Mouse (Mus musculus): ENCODE results near the gene Foxn1. TPM values are rescaled to one million over a fixed set of nuclear protein-coding genes. Genes with fewer than 3 reads are reported as not detected.

Gene Foxn1
- polyA plus RNA-seq, 1 experiment from 2014 or later: 1.6 TPM

DNA sequence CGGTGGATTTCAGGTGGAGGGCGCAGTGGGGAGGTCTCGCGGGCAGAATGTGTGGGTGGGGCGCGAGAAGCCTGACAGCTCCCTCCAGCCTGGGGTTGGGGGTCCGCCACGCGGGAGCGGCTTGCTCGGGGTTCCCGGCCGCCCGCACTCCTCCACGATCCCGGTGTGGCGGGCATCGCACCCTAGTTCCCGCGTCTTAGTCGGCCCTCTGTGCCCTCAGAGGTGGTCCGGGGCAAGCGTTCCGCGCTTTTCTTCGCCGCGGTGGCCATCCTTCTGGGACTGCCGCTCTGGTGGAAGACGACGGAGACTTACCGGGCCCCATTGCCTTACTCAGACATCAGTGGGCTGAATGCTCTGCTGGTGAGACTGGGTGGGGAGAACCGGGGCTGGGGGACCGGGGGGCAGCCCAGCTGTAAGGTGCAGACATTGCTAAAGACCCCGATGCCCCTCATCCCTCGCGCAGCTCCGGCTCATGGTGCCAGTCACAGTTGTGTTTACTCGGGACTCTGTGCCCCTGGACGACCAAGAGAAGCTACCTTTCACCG is 57.8 kb downstream of the Foxn1 start:
- Histone ChIP-seq H3K27ac (replicated peaks; ENCODE audit: low read depth, low read length) (peak overlapping the region; percentile 71; the same call in 1 of the 2 replicates), H3K27me3 (replicated peaks; ENCODE audit: control insufficient read depth, insufficient read depth, low read length) (no peaks in the 10 kb centered on the region), H3K4me3 (ENCODE audit: low read depth, low read length) (peak overlapping the region; percentile 70), H3K4me2 (ENCODE audit: low read depth, low read length) (peak overlapping the region; percentile 86), H3K36me3 (ENCODE audit: control insufficient read depth, insufficient read depth, low read length) (0 out of 2 replicates have a peak, but pooled peaks cover 9% of the 10 kb centered on the region), H3K9ac (ENCODE audit: low read depth, low read length) (peak overlapping the region; percentile 77), H3K4me1 (ENCODE audit: control insufficient read depth, insufficient read depth, low read length) (0 out of 2 replicates have a peak, but pooled peaks cover 4% of the 10 kb centered on the region), H3K9me3 (ENCODE audit: control insufficient read depth, low read length) (no peaks in the 10 kb centered on the region)
- no peak for DNase-seq (ENCODE audit: low spot score)
- WGBS: 3% methylated on average over 24 of the region's 41 CpGs
- peak; percentile 75 for ATAC-seq (ENCODE audit: low read depth)

DNA sequence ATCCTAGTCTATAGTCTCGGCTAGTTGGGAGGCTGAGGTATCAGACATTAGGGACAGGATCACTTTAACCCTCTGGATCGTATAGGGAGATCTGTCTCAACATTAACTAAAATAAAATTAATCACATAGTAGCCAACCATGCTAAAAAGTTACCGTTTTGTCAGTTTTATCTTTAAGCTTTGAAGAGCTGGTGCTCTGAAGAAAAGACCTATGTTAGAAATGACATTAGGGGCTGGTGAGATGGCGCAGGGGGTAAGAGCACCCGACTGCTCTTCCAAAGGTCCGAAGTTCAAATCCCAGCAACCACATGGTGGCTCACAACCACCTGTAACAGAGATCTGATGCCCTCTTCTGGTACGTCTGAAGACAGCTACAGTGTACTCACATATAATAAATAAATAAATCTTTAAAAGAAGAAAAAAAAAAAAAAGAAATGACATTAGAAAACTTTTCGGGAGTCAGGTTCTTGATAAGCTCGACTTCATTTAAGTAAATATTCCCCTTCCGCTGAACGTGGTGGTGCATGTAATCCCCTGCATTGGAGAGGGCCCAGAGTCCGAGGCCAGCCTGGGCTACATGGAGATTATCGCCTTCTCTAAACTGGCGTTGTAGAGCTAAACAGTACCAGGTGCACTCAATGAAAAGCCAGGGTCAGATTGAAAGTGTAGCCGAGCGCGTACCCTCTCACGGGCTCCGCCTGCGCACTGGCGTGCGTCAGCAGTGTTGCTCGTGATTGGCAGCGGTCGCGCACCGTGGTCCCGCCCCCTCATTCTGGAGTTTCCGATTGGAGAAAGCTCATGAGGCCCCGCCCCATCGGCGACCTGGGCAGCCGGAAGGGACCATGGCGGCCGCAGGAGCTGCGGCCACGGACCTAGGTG is 58.5 kb downstream of the Foxn1 start, which contains the start of gene Pigs:
TSS of gene Pigs (plus strand) at position 782 of the 878 bp plus-strand sequence.
- ATAC-seq (ENCODE audit: low read depth) (peak; percentile 98), DNase-seq (ENCODE audit: low spot score) (peak; percentile 97)
- Histone ChIP-seq H3K9me3 (ENCODE audit: control insufficient read depth, low read length) (no peaks in the 10 kb centered on the region), H3K27me3 (replicated peaks; ENCODE audit: control insufficient read depth, insufficient read depth, low read length) (no peaks in the 10 kb centered on the region), H3K27ac (replicated peaks; ENCODE audit: low read depth, low read length) (peak within 1 kb of the TSS; percentile 71; the same call in 1 of the 2 replicates), H3K4me3 (ENCODE audit: low read depth, low read length) (peak within 1 kb of the TSS; percentile 70), H3K4me1 (ENCODE audit: control insufficient read depth, insufficient read depth, low read length) (peaks cover 11% of the 10 kb centered on the region), H3K9ac (ENCODE audit: low read depth, low read length) (peak within 1 kb of the TSS; percentile 77), H3K4me2 (ENCODE audit: low read depth, low read length) (peak within 1 kb of the TSS; percentile 86), H3K36me3 (ENCODE audit: control insufficient read depth, insufficient read depth, low read length) (0 out of 2 replicates have a peak, but pooled peaks cover 4% of the 10 kb centered on the region)
- 13% methylated on average over 37 of the region's 37 CpGs for WGBS

DNA sequence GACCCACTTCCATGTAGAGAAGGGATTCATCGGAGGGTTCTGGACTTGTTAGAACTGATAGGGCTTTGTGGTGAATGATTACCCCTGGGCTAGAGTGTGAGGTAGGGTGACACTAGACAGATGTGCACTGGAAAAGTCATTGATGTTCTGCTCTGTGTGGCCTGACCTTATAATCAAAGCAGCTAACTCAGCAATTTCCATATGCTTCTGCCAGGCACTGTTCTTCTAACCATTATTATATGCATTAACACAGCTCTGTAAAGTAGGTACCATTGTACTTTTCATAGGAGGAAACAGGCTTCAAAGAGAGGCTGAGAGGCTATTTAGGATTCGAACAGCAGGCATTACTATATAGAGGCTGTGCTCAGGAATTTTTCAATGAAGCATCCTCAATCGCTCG is 59.1 kb downstream of the Foxn1 start:
- Histone ChIP-seq H3K36me3 (ENCODE audit: control insufficient read depth, insufficient read depth, low read length) (no peaks in the 10 kb centered on the region), H3K9ac (ENCODE audit: low read depth, low read length) (no peak overlapping the region), H3K27ac (replicated peaks; ENCODE audit: low read depth, low read length) (no peak overlapping the region), H3K4me1 (ENCODE audit: control insufficient read depth, insufficient read depth, low read length) (peaks cover 15% of the 10 kb centered on the region), H3K9me3 (ENCODE audit: control insufficient read depth, low read length) (no peaks in the 10 kb centered on the region), H3K27me3 (replicated peaks; ENCODE audit: control insufficient read depth, insufficient read depth, low read length) (no peaks in the 10 kb centered on the region), H3K4me3 (ENCODE audit: low read depth, low read length) (no peak overlapping the region), H3K4me2 (ENCODE audit: low read depth, low read length) (no peak overlapping the region)
- ATAC-seq (ENCODE audit: low read depth): no peak
- 92% methylated on average over 4 of the region's 4 CpGs for WGBS
- DNase-seq (ENCODE audit: low spot score): no peak

DNA sequence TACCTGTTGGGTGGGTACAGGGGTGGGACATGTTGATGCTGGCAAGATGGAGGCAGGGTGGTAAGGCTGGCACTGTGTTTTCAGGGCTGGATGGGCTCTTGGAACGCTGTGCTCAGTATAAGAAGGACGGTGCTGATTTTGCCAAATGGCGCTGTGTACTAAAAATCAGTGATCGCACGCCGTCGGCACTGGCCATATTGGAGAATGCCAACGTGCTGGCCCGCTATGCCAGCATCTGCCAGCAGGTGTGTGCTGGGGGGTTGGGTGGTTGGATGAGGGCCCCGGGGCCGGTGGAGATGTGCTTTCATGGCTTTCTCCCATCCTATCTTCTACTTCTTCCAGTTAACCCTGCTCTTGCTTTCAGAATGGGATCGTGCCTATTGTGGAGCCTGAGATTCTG is 61.4 kb downstream of the Foxn1 start:
- 95% methylated on average over 12 of the region's 12 CpGs for whole genome bisulfite sequencing
- DNase-seq (ENCODE audit: low spot score) (no peak), ATAC-seq (ENCODE audit: low read depth) (no peak)
- H3K36me3 ChIP-seq (ENCODE audit: control insufficient read depth, insufficient read depth, low read length): peaks cover 16% of the 10 kb centered on the region
- H3K4me2 ChIP-seq (ENCODE audit: low read depth, low read length): no peak overlapping the region
- H3K27me3 ChIP-seq (replicated peaks; ENCODE audit: control insufficient read depth, insufficient read depth, low read length): no peaks in the 10 kb centered on the region
- no peaks in the 10 kb centered on the region for H3K9me3 ChIP-seq (ENCODE audit: control insufficient read depth, low read length)
- no peak overlapping the region for H3K27ac ChIP-seq (replicated peaks; ENCODE audit: low read depth, low read length)
- H3K4me3 ChIP-seq (ENCODE audit: low read depth, low read length): no peak overlapping the region
- no peak overlapping the region for H3K9ac ChIP-seq (ENCODE audit: low read depth, low read length)
- peaks cover 15% of the 10 kb centered on the region for H3K4me1 ChIP-seq (ENCODE audit: control insufficient read depth, insufficient read depth, low read length)

DNA sequence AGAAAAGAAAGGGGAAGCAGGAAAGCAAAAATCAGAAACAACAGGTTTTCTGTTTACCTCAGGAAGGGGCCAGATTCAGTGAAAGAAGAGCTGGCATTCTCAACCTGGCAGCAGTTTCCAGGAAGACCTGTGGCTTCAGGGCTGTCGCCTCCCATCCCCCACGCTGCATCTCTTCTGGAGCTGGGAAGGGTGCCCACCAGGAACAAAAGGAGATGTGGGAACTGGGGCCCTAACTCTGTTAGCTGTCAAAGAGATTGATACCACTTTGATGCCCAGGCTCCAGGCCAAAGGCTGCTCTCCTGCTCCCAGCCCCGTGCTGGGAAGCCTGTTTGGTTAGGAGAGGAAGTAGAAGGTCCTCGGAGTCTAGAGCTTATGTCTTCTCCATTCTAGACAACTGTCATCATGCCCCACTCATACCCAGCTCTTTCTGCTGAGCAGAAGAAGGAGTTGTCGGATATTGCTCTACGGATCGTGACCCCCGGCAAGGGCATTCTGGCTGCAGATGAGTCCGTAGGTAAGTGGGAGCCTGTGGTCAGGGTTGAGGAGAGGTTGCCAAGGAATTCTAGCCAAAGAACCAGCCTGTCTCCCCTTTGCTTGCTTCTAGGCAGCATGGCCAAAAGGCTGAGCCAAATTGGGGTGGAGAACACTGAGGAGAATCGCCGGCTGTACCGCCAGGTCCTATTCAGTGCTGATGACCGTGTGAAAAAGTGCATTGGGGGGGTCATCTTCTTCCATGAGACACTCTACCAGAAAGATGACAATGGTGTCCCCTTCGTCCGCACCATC is 62.2 kb downstream of the Foxn1 start:
- no peak for ATAC-seq (ENCODE audit: low read depth)
- no peak overlapping the region for H3K4me3 ChIP-seq (ENCODE audit: low read depth, low read length)
- no peaks in the 10 kb centered on the region for H3K9me3 ChIP-seq (ENCODE audit: control insufficient read depth, low read length)
- peaks cover 14% of the 10 kb centered on the region for H3K4me1 ChIP-seq (ENCODE audit: control insufficient read depth, insufficient read depth, low read length)
- 0 out of 2 replicates have a peak overlapping the region, but pooled peaks have one; percentile 49 for H3K4me2 ChIP-seq (ENCODE audit: low read depth, low read length)
- peaks cover 22% of the 10 kb centered on the region for H3K36me3 ChIP-seq (ENCODE audit: control insufficient read depth, insufficient read depth, low read length)
- peak; percentile 30 for DNase-seq (ENCODE audit: low spot score)
- H3K9ac ChIP-seq (ENCODE audit: low read depth, low read length): no peak overlapping the region
- WGBS: 89% methylated on average over 15 of the region's 15 CpGs
- no peaks in the 10 kb centered on the region for H3K27me3 ChIP-seq (replicated peaks; ENCODE audit: control insufficient read depth, insufficient read depth, low read length)
- H3K27ac ChIP-seq (replicated peaks; ENCODE audit: low read depth, low read length): no peak overlapping the region

- H3K36me3 ChIP-seq (ENCODE audit: control insufficient read depth, insufficient read depth, low read length): peaks cover 36% of the 10 kb centered on the region
- H3K9me3 ChIP-seq (ENCODE audit: control insufficient read depth, low read length): no peaks in the 10 kb centered on the region
- H3K9ac ChIP-seq (ENCODE audit: low read depth, low read length): 0 out of 2 replicates have a peak within 1 kb of the TSS, but pooled peaks have one; percentile 30
- peak within 1 kb of the TSS; percentile 49 for H3K4me2 ChIP-seq (ENCODE audit: low read depth, low read length)
- ATAC-seq (ENCODE audit: low read depth) (peak; percentile 93), DNase-seq (ENCODE audit: low spot score) (peak; percentile 96)
- peak within 1 kb of the TSS; percentile 28 for H3K4me3 ChIP-seq (ENCODE audit: low read depth, low read length)
- H3K27ac ChIP-seq (replicated peaks; ENCODE audit: low read depth, low read length): peak within 1 kb of the TSS; percentile 36
- WGBS: 2% methylated on average over 15 of the region's 15 CpGs
- H3K4me1 ChIP-seq (ENCODE audit: control insufficient read depth, insufficient read depth, low read length): peaks cover 11% of the 10 kb centered on the region
- no peaks in the 10 kb centered on the region for H3K27me3 ChIP-seq (replicated peaks; ENCODE audit: control insufficient read depth, insufficient read depth, low read length)
These were observed 63.5 kb downstream of the Foxn1 start, which contains the start of gene Aldoc for GRCm38 (mm10) chr11:78322860-78323259. TSS of gene Aldoc (plus strand) at chr11:78322968.

DNA sequence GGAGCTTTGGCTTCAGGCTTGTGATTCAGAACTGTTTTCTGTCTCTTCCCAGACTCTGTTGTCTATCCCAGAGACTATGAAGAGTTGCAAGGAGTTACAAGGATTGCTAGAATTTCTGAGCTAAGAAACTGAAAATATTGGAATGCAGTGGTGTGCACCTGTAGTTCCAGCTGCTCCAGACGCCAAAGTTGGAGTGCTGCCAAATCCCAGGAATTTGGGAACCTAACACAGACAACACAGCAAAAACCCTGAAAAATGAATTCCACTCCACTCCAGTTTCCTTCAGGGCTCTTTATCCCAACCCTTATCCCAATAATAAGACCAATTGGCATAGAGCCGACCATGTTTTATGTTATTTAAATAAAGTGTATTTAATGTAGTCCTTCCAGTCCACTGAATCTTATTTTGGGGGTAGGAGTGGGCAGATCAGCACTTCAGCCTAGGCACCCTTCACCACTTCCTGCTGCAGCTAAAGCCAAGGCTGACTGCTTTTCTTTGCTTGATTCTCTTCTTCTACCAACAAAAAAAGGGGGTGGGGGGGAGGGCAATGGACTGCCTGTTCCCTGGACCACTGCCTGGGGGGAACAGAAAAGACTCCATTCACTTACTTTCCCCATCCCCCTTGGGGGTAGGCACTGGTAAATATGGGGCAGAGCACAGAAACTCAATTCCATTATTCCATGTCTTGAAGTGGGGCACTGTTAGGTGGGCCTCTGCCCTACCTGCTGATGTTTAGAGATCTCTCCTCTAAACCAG is 64.1 kb downstream of the Foxn1 start:
- Histone ChIP-seq H3K9ac (ENCODE audit: low read depth, low read length) (no peak overlapping the region), H3K4me3 (ENCODE audit: low read depth, low read length) (peak overlapping the region; percentile 28; the same call in 1 of the 2 replicates), H3K4me1 (ENCODE audit: control insufficient read depth, insufficient read depth, low read length) (peaks cover 11% of the 10 kb centered on the region), H3K27me3 (replicated peaks; ENCODE audit: control insufficient read depth, insufficient read depth, low read length) (no peaks in the 10 kb centered on the region), H3K9me3 (ENCODE audit: control insufficient read depth, low read length) (no peaks in the 10 kb centered on the region), H3K4me2 (ENCODE audit: low read depth, low read length) (peak overlapping the region; percentile 49), H3K36me3 (ENCODE audit: control insufficient read depth, insufficient read depth, low read length) (peaks cover 42% of the 10 kb centered on the region), H3K27ac (replicated peaks; ENCODE audit: low read depth, low read length) (peak overlapping the region; percentile 36)
- 29% methylated on average over 2 of the region's 2 CpGs for WGBS
- peak; percentile 13; the same call in 1 of the 2 replicates for ATAC-seq (ENCODE audit: low read depth)
- peak; percentile 76 for DNase-seq (ENCODE audit: low spot score)

Measured in embryonic facial prominence, embryonic 14.5 days (tissue).